Mouse (Mus musculus) CD8-positive naive resting alpha-beta T cell, adult 2 months (primary cell): ENCODE results near the gene Slamf9.

ENCODE experiments used
- DNase-seq, 2 experiments: peaks; one replicate each; pipeline ENCODE4 v3.0.0; 2022; ENCODE audit warnings: low read depth in 2 of 2, low spot score in 2 of 2

The Slamf9 gene

DNA sequence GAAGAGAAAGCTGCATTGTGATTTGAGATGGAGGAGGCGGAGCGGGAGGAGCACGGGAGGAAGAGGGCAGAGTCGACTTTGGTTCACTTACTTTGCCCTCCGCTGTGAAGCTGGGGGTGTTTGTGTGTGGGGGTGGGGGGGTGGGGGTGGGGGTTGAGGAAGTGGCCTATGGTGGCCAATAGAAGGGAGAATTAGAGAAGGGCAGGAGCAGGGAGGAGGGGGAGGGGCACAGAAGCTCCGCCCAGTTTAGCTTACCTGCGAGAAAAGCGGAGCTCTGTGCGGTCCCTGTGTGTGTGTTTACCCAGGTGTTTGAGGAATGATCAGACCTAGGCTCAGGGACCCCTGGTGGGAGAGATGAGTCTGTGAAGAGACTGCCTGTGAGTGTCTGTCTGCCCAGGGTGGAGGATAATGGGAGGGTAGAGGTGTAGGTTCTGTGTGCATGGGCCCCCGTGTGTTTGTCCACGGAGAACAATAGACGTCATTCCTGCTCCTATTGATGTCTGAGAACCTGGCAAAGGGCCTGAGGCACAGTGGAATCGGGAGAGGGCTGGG is 35.3 kb downstream of the Slamf9 start:
- DNase-seq = no peak

DNA sequence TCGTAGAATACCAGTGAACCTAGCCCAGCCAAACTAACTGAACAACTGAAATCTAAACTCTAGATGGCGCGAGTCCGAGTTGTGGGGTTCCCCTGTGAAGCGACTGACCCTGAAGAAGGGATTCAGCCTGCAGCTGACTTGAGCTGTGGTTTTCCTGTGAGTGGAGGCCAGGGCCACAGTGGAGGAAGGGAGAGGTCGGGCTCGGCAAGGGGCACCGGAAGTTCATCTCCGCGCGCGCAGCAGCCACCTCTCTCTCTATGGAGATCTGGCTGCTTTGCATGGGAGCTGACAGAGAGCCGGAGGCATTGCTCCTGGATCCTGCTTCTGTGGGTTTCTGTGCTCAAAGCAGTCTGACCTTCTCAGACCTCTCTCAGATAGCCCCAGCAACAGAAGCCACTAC is 37.8 kb downstream of the Slamf9 start:
- DNase-seq = peak in 1 of 2 experiments; percentile 39

DNA sequence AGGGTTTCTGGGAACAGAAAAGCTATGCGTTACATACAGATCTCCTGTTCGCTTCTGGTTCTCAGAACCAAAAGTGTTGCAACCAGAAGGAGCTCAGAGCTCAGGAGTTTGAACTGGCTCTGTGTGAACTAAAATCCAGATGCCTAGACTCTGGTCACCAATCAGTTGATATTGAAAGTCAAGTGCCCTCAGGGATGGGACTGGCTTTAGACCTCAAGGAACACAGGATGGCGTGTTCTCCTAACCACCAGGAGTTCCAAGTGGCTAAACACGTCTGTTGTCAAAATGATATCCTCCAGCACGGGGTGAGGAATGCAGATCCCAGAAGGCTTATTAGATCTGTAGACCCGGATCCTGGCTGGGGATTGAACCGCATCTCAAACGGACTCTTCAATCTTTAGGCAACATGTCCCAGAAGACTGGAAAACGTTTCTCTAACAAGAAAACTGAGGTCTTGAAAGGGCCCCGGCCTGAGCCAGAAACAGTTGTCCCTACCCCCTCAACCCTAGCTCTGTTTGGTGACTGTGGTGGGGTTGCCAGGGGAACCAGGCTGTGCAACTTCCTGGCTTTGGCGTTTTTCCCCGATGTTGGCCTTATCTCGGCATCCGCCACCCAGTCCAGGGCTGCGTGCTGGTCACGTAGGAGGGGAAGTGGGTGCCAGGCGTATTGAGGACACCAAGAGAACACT is 38.5 kb downstream of the Slamf9 start:
- peak; percentile 62 to 73 for DNase-seq

DNA sequence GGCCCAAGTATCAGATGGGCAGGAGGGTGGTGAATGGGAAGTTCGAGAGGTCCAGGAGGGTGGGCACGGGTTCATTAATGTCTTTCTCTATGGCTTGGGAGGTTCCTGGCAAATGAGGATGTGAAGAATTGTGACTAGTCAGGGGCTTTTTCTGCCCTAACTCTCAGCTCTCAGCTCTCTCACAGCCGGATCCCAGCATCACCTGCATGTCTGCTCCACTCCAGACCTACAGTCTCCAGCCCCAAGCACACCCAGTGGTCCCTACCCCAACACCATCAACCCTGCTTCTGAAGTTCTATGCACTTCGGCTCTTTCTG is 39.0 kb downstream of the Slamf9 start:
- DNase-seq = no peak

DNA sequence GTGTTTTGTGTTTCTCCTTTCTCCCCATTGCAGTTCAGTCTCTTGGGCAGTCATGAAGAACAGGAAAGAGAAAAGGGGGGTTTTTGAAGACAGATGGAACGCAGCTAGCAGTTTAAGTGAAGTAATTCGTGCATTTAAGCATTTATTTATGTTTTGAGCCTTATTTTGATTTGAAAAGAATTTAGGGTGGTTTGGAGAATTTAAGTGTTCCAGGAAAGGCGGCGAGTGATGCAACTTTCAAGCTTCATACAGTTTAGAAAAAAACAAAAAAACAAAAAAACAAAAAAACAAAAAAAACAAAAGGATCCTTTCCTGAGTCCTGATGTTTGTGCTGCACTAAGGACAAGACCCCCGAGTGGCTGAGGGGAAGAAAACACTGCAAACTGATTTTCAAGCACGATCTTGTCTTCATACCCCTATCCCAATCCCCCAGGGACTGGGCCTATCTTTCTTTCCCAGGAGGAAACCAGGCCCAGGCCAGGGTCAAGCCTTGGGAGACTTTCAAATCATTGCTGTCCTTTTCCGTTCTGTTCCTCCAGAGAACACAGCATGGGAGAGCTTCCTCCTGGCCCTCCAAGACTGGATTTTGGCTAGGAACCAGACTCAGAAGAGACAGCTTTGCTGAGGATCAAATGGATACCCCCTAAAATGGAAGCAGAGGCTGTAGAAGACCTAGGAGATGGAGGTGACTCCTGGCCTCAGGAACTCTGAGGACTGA is 39.6 kb downstream of the Slamf9 start:
- DNase-seq = no peak

DNA sequence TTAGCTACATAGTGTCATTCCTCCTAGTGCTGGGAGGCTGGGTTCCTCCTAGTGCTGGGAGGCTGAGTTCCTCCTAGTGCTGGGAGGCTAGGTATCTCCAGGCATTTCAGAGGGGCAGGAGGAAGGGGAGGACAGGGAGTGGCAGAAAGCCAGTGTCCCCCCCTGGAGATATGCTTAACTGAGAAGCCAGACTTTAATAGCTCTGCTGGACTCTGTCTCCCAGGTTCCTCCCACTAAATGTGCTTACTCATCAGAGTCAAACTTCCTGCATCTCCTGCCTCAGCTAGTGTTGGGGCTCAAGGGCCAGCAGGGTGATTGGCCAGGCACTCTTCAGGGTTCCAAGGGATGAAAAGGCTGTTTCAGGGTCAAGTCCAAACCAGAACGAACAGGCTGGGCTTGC is 40.2 kb downstream of the Slamf9 start:
- no peak for DNase-seq

DNA sequence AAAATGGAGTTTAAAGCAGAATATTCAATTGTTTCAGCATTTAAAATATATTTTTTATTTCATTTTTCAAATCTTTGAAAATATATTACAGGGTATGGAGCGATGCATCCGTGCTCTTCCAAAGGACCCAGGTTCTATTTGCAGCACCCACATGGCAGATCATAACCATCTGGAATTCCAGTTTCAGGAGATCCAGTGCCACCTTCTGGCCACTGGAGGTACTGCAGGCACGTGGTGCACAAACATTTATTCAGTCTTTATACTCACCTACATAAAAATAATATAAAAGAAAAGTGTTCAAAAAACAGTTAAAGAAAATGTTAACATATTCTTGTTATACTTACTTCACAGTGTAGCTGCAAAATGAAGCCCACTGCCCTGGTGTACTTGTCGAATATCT is 42.9 kb downstream of the Slamf9 start:
- DNase-seq = peak in 1 of 2 experiments; percentile 29

DNA sequence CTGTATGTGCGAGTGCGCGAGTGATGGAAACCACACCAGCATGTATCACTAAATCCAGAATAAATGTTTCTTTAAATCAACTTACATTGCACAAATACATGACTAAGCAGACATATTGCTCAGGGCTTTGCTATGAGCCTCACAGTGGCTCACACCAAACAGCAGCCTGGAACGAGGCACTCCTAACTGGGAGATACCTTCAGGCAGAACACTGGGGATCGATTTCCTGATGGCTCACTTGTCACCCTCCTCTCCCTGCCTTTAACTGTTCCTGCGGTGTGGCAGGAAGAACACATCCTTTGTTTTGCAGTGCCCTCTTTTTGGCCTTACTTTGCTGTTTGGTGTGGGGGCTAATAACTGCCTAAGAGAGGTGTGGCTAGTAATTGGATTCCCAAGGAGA is 44.5 kb downstream of the Slamf9 start:
- no peak for DNase-seq

DNA sequence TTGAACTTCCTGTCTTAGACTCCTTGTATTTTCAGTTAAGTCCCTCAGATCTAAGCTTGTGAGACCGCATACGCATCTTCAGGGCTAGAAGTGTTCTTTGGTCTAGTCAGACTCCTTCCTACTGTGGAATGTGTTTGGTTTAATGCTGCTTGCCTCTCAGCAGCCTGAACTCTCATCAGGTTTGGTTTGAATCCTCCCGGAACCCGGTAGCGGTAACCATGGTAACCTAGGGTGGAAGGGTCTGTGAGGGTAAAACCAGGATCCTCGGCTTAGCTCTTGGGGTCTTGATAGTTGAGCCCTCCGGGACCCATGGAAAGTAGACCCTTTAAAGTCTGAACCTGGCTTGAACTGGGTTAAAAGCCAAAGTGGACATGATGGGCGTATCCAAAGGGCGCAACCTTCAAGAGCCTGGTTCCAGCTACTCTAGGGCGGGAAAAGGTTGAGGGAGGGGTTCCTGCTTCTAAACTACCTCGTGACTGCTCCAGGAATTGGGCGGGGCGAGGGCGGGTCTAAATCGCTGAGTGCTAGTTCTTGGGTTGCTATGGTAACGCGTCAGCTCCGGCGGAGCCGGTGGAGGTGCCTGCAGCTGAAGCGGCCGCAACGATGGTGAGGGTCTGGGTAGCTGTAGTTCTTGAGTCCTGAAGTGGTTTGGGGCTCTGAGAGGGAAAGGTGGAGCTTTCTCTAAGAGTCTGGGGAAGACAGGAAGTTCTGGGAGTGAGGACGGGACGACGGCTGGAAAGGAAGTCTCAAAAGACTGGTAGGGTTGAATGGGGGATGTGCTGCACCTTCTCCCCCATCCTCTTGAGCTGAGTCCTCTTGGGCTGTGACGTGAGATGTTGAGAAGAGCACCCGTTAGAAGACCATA is 45.6 kb downstream of the Slamf9 start, which contains the start of gene Cfap45:
Gene Cfap45, plus strand, starts transcription at position 226 of the 865 bp plus-strand sequence.
- DNase-seq = peak; percentile 54 to 64

DNA sequence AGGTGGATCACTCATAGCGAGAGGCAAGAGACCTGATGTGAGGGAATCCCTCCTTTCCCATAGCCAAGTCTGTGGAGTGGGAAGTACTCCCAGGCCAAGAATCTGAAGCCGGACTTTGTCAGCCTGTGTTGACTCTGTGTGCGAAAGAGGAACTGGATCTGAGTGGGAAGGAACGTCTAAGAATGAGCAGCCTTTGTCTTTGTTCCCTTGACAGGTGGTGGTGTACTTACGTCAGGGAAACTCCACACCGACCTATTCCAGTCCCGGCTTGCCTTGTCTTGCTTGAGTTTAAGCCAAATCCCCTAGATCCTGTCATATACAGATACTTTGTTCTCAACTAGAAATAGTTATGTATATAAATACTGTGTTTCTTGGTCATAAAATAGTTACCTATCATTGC is 47.4 kb downstream of the Slamf9 start:
- DNase-seq = no peak

DNA sequence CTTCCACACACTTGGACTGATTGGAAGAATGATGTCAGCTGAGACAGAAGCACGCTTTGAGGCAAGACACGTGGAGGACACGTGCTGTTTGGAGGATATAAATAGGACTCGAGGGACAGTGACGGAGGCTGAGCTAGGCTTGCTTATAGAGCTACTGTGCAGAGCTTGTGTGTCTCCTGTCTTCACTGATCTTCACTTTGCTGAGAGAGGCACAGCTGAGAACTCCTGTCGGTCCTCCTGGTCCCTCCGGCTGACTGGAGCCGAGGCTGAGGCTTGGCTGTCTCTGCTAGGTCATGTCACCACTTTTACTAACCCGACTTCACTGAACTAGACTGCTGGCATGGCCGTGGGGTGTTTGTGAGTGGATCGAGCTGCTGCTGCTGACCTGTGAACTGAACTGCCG is 48.5 kb downstream of the Slamf9 start:
- DNase-seq = no peak

DNA sequence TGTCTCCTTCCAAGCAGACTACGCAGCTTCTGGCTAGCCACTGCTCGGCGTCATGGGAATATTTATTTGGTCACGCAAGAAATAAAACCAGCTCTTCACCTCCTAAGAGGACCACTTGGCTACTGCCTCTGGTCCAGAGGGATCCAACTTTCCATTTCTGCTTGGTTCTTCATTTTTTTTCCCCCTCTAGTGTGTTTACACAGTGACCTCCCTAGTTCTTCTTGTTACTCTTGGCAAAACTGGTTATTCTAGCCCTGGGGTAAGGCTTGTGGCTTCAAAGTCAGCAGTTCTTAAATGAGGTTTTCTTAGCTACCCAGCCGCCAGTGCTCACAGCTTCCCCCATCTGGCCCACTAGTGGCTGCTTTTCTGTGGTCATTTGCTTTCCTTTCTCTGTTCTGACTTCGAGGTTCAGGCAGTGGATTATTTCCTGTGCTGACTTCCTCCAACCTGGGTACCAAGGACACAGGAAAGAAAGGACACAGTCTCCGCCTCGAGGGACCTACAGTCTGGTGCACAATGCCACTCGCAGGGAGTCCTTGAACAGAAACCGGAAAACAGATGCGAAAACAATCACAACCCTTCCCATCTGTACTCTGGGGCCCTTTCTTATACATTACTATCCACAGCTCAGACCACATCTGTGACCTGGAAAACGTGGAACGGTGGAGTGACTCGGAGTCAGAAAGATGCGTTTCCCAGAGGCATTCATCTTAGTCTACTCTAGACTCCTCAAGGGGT is 50.0 kb downstream of the Slamf9 start:
- DNase-seq = peak in 1 of 2 experiments; percentile 34

DNA sequence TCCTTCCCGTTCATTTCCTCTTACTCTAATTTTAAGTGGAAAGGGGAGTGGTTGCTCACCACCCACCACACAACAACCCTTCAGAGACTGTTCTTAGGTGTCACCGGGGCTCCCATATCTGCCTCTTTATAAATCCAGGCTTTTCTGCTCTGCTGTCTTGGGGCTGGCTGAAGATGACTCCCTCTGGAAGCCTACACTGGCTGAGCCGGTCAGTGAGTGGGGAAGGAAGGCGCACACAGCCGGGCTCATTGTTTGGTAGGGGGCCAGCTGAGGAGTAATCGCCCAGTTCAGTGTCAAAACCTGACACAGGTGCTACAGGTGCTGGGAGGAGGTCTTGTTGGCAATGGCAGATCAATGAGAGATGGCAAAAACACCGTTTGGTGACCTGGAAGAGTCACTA is 50.8 kb downstream of the Slamf9 start:
- no peak for DNase-seq

DNA sequence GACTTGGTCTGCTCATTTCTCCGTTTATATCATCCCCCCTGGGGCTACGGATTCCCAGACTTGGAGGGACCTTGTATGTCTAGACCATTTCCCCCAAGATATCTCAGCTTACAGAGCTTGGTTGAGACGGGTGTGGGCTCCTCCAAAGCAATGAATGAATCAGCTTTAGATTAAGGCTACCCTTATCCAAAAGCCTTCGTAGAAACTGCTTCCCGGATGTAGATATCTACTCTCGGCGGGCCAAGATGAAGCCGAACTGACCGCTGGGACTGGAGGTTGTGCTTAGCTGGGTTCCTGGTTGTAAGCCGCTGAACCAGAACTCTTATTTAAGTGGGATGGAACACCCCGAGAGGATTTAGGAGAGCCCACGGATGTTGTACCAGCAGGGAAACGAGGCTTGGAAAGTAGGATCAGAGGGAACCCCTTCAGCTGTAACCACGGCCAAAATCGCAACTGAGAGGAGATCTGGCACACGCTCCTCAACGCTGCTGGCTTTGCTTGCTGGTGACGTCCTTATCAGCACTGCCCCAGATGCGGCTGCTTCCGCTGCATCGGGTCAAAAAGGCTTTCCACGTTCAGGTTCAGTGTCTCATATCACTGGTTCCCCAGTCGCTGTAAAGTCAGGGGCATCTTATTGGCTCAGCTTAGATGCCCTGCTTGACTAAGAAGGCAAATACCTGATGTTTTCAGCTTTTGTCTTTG is 51.4 kb downstream of the Slamf9 start:
- no peak for DNase-seq

DNA sequence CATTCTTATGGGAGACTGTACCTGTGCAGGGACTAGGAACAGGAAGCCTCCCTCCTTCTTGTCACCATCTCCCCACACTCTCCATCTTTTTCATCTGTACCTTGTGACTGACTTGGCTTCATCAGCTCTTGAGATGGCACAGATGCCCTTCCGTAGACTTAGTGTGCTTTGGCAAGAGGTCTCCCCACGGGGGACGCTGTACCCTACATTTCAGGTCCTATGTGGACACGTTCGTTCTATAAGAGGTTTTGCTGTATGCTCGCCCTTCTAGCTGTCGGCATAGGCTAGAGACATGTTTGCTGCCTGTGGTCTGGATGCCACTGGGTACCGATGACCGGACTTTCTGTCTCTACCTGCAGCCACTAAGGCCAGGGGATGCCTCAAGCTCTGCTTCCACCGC is 52.3 kb downstream of the Slamf9 start:
- no peak for DNase-seq
